Mouse (Mus musculus): Measurements from ENCODE around the gene Mtrf1. TPM values are rescaled to one million over a fixed set of nuclear protein-coding genes. Genes with fewer than 3 reads are reported as not detected.
A peak's percentile ranks its signal among the peaks of the same experiment; 100 is the strongest.
"Not testable (repeated sequence)": the region's sequence is repeated elsewhere in the genome, so short reads cannot be mapped to it uniquely, and the experiment has no call there.

The Mtrf1 gene
- polyA plus RNA-seq, 1 experiment: 0.53 TPM

DNA sequence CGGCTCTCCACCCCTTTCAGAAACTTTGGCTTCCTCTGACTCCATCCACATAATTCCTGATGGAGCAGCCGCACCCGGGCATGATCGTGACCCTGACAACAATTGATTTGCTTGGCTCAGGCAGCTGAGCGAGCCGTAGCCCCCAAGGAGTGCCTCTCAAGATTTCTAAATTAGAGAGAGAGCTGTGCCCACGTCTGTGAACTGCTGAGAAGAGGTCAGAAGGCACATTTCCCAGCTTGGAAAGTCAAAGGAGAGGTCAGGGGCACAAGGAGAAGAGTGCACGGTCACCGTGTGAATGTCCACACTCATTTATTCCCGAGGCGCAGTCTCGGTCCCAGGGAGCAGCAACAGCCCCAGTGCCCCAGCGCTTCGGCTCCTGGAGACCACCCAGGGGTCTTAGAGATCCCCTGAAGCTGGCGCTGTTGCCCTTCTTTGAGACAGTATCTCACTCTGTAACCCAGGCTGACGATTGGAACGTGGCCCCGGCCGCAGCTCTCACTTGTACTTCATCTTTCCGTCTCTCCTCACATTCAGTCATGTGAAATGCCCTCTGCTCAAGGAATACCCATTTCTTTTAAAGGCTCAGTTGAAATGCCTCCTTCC, 22.6 kb downstream of the Mtrf1 start:
- Histone ChIP-seq H3K27me3 (ENCODE audit: control insufficient read depth, insufficient read depth, low read length) (no peaks in the 10 kb centered on the region), H3K36me3 (ENCODE audit: control insufficient read depth, insufficient read depth, low read length) (no peaks in the 10 kb centered on the region), H3K4me1 (ENCODE audit: control insufficient read depth, insufficient read depth, insufficient read length) (peaks cover 4% of the 10 kb centered on the region; the same call in 1 of the 2 replicates), H3K27ac (ENCODE audit: insufficient read depth, low read length) (no peak overlapping the region), H3K4me3 (ENCODE audit: extremely low read depth, insufficient read depth, insufficient read length) (no peak overlapping the region)
- no peak for DNase-seq (ENCODE audit: low read depth in 1 of 2, low spot score in 2 of 2)
- TF ChIP-seq CTCF (IDR thresholded peaks at IDR 0.05; ENCODE audit: extremely low read depth, insufficient read depth, insufficient read length, insufficient replicate concordance) (no peak), POLR2A (IDR thresholded peaks at IDR 0.05; ENCODE audit: low read depth, low read length) (no peak)
- 92% methylated on average over 20 of the region's 20 CpGs for WGBS

DNA sequence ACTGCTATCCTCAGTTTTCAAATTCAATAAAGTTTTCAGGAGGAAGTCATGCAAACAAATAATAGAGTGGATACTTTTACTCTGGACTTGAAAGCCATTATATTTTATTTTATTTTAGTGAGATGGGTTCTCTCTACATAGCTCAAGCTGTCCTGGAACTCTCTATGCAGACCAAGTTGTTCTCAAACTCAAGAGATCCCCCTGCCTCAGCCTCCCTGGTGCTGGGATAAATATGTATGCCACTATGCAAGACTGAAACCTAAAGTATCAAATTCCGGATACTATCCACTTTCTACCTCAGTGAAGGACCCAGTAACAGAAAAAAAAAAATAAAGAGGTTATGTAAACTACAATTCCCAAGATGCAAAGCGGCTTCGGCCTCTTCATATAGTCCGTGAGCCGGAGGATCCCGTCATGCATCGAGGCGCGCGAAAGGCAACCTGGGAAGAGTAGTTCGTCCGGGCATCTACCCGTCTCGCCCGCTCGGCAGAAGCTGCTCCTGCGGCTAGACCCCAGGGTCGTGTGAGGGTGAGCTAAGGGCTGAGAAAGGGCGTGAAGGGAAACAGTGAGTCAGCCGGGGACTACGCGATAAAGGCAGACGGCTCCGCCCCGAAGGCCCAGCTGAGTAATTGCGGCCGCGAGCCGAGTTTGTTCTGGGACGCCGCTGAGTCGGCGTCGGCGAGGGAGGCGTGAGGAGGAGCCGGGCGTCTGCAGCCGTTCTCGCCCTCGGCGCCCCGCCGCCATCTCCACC, 28.6 kb downstream of the Mtrf1 start, which contains the start of gene Kbtbd7:
TSS of gene Kbtbd7 (plus strand) at position 533 of the 751 bp plus-strand sequence.
- DNase-seq (ENCODE audit: low read depth in 1 of 2, low spot score in 2 of 2): peak; percentile 92 to 95
- H3K27me3 ChIP-seq (ENCODE audit: control insufficient read depth, insufficient read depth, low read length): no peaks in the 10 kb centered on the region
- peaks cover 7% of the 10 kb centered on the region for H3K4me1 ChIP-seq (ENCODE audit: control insufficient read depth, insufficient read depth, insufficient read length)
- peak within 1 kb of the TSS; percentile 79 for H3K27ac ChIP-seq (ENCODE audit: insufficient read depth, low read length)
- peak within 1 kb of the TSS; percentile 62 for H3K4me3 ChIP-seq (ENCODE audit: extremely low read depth, insufficient read depth, insufficient read length)
- WGBS: under 1% methylated on average over 44 of the region's 44 CpGs
- H3K36me3 ChIP-seq (ENCODE audit: control insufficient read depth, insufficient read depth, low read length): no peaks in the 10 kb centered on the region
- no peak for TF ChIP-seq CTCF (IDR thresholded peaks at IDR 0.05; ENCODE audit: extremely low read depth, insufficient read depth, insufficient read length, insufficient replicate concordance)
- peak; percentile 63 for TF ChIP-seq POLR2A (IDR thresholded peaks at IDR 0.05; ENCODE audit: low read depth, low read length)

DNA sequence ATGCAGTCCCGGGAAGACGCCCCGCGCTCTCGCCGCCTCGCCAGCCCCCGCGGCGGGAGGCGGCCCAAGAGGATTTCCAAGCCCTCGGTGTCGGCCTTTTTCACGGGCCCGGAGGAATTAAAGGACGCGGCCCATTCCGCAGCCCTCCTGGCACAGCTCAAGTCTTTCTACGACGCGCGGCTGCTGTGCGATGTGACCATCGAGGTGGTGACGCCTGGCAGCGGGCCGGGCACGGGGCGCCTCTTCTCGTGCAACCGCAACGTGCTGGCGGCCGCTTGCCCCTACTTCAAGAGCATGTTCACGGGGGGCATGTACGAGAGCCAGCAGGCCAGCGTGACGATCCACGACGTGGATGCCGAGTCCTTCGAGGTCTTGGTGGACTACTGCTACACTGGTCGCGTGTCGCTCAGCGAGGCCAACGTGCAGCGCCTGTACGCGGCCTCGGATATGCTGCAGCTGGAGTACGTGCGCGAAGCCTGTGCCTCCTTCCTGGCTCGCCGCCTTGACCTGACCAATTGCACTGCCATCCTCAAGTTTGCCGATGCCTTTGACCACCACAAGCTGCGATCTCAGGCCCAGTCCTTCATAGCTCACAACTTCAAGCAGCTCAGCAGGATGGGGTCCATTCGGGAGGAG, 29.3 kb downstream of the Mtrf1 start:
- Histone ChIP-seq H3K4me3 (ENCODE audit: extremely low read depth, insufficient read depth, insufficient read length) (peak overlapping the region; percentile 62; the same call in 1 of the 2 replicates), H3K27ac (ENCODE audit: insufficient read depth, low read length) (peak overlapping the region; percentile 79)
- not testable (repeated sequence) for H3K27me3 ChIP-seq (ENCODE audit: control insufficient read depth, insufficient read depth, low read length); H3K4me1 ChIP-seq (ENCODE audit: control insufficient read depth, insufficient read depth, insufficient read length); DNase-seq (ENCODE audit: low read depth in 1 of 2, low spot score in 2 of 2); H3K36me3 ChIP-seq (ENCODE audit: control insufficient read depth, insufficient read depth, low read length)
- 55% methylated on average over 18 of the region's 59 CpGs for WGBS

DNA sequence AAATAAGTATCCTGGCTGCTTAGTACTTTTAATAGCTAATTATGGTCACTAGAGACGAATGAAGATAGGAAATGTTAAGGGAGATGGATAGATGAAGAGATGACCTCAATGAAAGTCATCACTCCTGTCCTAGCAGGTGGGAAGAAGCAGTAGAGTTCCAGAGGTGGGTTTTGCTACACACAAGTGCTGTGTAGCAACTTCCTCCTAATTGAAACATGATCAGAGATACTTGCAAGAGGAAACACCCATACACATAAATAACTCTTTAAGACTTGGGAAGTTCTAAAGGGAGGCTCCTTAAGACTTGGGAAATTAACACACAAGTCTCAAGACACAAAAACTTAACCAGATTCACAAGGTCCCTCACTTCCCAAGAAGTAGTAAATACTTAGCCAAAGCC, 36.5 kb downstream of the Mtrf1 start:
- no peak for TF ChIP-seq POLR2A (IDR thresholded peaks at IDR 0.05; ENCODE audit: low read depth, low read length)
- no peak for TF ChIP-seq CTCF (IDR thresholded peaks at IDR 0.05; ENCODE audit: extremely low read depth, insufficient read depth, insufficient read length, insufficient replicate concordance)
- 84% methylated on average over 1 of the region's 1 CpGs for WGBS
- Histone ChIP-seq H3K36me3 (ENCODE audit: control insufficient read depth, insufficient read depth, low read length) (no peaks in the 10 kb centered on the region), H3K27me3 (ENCODE audit: control insufficient read depth, insufficient read depth, low read length) (no peaks in the 10 kb centered on the region), H3K4me3 (ENCODE audit: extremely low read depth, insufficient read depth, insufficient read length) (no peak overlapping the region), H3K4me1 (ENCODE audit: control insufficient read depth, insufficient read depth, insufficient read length) (no peaks in the 10 kb centered on the region; the same call in none of the 2 replicates), H3K27ac (ENCODE audit: insufficient read depth, low read length) (no peak overlapping the region)
- DNase-seq (ENCODE audit: low read depth in 1 of 2, low spot score in 2 of 2): no peak

DNA sequence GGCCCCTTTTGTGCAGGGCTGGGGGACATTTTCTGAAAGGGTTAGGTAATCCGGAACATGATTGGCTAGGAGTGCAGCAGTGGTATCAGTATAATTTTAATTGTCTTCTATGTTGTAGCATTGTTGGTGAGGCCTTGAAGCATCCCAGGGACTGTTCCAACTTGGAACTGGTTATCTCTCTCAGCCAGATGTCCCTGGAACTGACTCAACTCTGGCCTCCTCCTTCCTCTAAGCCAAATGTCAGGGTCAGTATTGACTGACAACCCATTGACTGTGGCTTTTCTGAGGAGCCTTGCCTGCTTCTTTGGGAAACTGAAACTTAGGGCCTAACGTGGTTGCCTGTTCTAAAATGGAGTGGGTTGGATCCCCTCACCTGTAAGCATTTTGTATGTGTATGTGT, 43.1 kb downstream of the Mtrf1 start:
- H3K36me3 ChIP-seq (ENCODE audit: control insufficient read depth, insufficient read depth, low read length): no peaks in the 10 kb centered on the region
- TF ChIP-seq CTCF (IDR thresholded peaks at IDR 0.05; ENCODE audit: extremely low read depth, insufficient read depth, insufficient read length, insufficient replicate concordance) (no peak), POLR2A (IDR thresholded peaks at IDR 0.05; ENCODE audit: low read depth, low read length) (no peak)
- no peak for DNase-seq (ENCODE audit: low read depth in 1 of 2, low spot score in 2 of 2)
- 75% methylated on average over 2 of the region's 2 CpGs for WGBS
- peaks cover 5% of the 10 kb centered on the region; the same call in 1 of the 2 replicates for H3K4me1 ChIP-seq (ENCODE audit: control insufficient read depth, insufficient read depth, insufficient read length)
- no peaks in the 10 kb centered on the region for H3K27me3 ChIP-seq (ENCODE audit: control insufficient read depth, insufficient read depth, low read length)
- H3K27ac ChIP-seq (ENCODE audit: insufficient read depth, low read length): no peak overlapping the region
- no peak overlapping the region for H3K4me3 ChIP-seq (ENCODE audit: extremely low read depth, insufficient read depth, insufficient read length)

DNA sequence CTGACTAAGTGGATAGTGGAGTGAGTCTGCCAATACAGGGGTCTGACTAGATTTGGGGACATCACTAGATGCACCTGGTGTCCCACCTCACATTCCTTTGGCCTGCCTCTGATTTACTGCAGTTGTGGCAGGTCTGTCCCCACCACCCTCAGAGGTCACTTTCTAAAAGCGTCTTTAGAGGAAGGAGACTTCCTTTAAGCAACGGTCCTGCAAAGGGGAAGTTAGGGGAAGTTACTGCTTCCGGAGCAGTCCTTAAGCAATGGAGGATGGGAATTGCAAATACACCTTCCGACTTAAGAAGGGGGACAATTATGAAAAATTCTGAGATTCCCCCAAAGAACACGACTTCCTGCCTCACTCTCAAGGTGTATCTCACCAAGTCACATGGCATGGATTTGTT, 43.9 kb downstream of the Mtrf1 start:
- no peak for DNase-seq (ENCODE audit: low read depth in 1 of 2, low spot score in 2 of 2)

More for the DNA sequence above, 43.9 kb downstream of the Mtrf1 start:
- H3K4me1 ChIP-seq (ENCODE audit: control insufficient read depth, insufficient read depth, insufficient read length): peaks cover 5% of the 10 kb centered on the region; the same call in 1 of the 2 replicates
- TF ChIP-seq POLR2A (IDR thresholded peaks at IDR 0.05; ENCODE audit: low read depth, low read length) (no peak), CTCF (IDR thresholded peaks at IDR 0.05; ENCODE audit: extremely low read depth, insufficient read depth, insufficient read length, insufficient replicate concordance) (no peak)
- WGBS: 19% methylated on average over 5 of the region's 5 CpGs
- H3K27ac ChIP-seq (ENCODE audit: insufficient read depth, low read length): no peak overlapping the region
- H3K27me3 ChIP-seq (ENCODE audit: control insufficient read depth, insufficient read depth, low read length): no peaks in the 10 kb centered on the region
- no peaks in the 10 kb centered on the region for H3K36me3 ChIP-seq (ENCODE audit: control insufficient read depth, insufficient read depth, low read length)
- no peak overlapping the region for H3K4me3 ChIP-seq (ENCODE audit: extremely low read depth, insufficient read depth, insufficient read length)

Measured in spleen, adult 2 months (tissue).